9 mouse cellular contexts compared by ENCODE assay signal in genomic region chr7:25705801-25706251, GRCm38 (mm10). TPM values are rescaled to one million over a fixed set of nuclear protein-coding genes. Genes with fewer than 3 reads are reported as not detected.
DNase-seq lines count a peak whose midpoint lies in the region; ATAC-seq lines count a peak whose summit lies in the region.
"Had no signal": no experiment of that assay in that cellular context is flagged by ENCODE, and none has a peak within 500 bp of the region (broad histone marks: within the 10 kb centered on the region; RNA-seq: fewer than 3 reads in every experiment).

No protein-coding gene starts in this region.

- no peak overlapping the region for H3K4me3 ChIP-seq in heart, embryonic 11.5 days (ENCODE audit: low read depth, low read length)
- no peak overlapping the region for H3K4me3 ChIP-seq in liver, embryonic 15.5 days (replicated peaks)
- H3K4me3 ChIP-seq in hindbrain, embryonic 10.5 days = no peak overlapping the region
- H3K4me3 ChIP-seq: embryonic facial prominence, embryonic 12.5 days had no signal

- peaks cover 56% of the 10 kb centered on the region for H3K4me1 ChIP-seq in heart, embryonic 11.5 days (ENCODE audit: control insufficient read depth, insufficient read depth, low read length)
- peaks cover 64% of the 10 kb centered on the region for H3K4me1 ChIP-seq in liver, embryonic 15.5 days (replicated peaks)
- H3K4me1 ChIP-seq in hindbrain, embryonic 10.5 days (replicated peaks) = peaks cover 48% of the 10 kb centered on the region

- no peaks in the 10 kb centered on the region; the same call in 1 of the 2 replicates for H3K36me3 ChIP-seq in heart, embryonic 11.5 days (ENCODE audit: control insufficient read depth, insufficient read depth, low read length)
- H3K36me3 ChIP-seq in liver, embryonic 15.5 days (replicated peaks) = peaks cover 49% of the 10 kb centered on the region
- H3K36me3 ChIP-seq in hindbrain, embryonic 10.5 days = no peaks in the 10 kb centered on the region
- H3K36me3 ChIP-seq: embryonic facial prominence, embryonic 12.5 days had no signal

- H3K27me3 ChIP-seq in heart, embryonic 11.5 days (ENCODE audit: control insufficient read depth, insufficient read depth, low read length) = no peaks in the 10 kb centered on the region
- no peaks in the 10 kb centered on the region for H3K27me3 ChIP-seq in liver, embryonic 15.5 days
- H3K27me3 ChIP-seq in hindbrain, embryonic 10.5 days (ENCODE audit: insufficient read depth, poor library complexity, severe bottlenecking) = peaks cover 25% of the 10 kb centered on the region

- WGBS in heart, embryonic 11.5 days (ENCODE audit: insufficient replicate concordance) = 59% methylated on average over 6 of the region's 6 CpGs
- 63% methylated on average over 6 of the region's 6 CpGs for WGBS in liver, embryonic 15.5 days (ENCODE audit: insufficient replicate concordance)
- WGBS in hindbrain, embryonic 10.5 days = 67% methylated on average over 6 of the region's 6 CpGs

- ATAC-seq in heart, embryonic 11.5 days (replicated peaks; ENCODE audit: insufficient number of reproducible peaks, low FRiP score, low TSS enrichment) = no peak
- ATAC-seq in liver, embryonic 15.5 days (ENCODE audit: insufficient read depth) = no peak
- no peak for ATAC-seq in erythroblast, adult 5-6 weeks (replicated peaks; ENCODE audit: low FRiP score, poor library complexity, severe bottlenecking)

- H3K9ac ChIP-seq in heart, embryonic 11.5 days (ENCODE audit: low read depth, low read length) = no peak overlapping the region
- H3K9ac ChIP-seq in liver, embryonic 15.5 days = no peak overlapping the region
- H3K9ac ChIP-seq: embryonic facial prominence, embryonic 12.5 days had no signal

- H3K9me3 ChIP-seq in heart, embryonic 11.5 days (replicated peaks; ENCODE audit: control insufficient read depth, low read length) = peaks cover 3% of the 10 kb centered on the region; the same call in 1 of the 2 replicates
- H3K9me3 ChIP-seq in liver, embryonic 15.5 days (replicated peaks) = no peaks in the 10 kb centered on the region; the same call in 1 of the 2 replicates
- peaks cover 10% of the 10 kb centered on the region for H3K9me3 ChIP-seq in hindbrain, embryonic 10.5 days

- no peak overlapping the region for H3K4me2 ChIP-seq in heart, embryonic 11.5 days
- no peak overlapping the region for H3K4me2 ChIP-seq in liver, embryonic 15.5 days
- H3K4me2 ChIP-seq: embryonic facial prominence, embryonic 12.5 days had no signal

- H3K27ac ChIP-seq in heart, embryonic 11.5 days (ENCODE audit: low read depth, low read length) = peak overlapping the region; percentile 50; the same call in 1 of the 2 replicates
- peak overlapping the region; percentile 56 for H3K27ac ChIP-seq in liver, embryonic 15.5 days (replicated peaks)
- no peak overlapping the region for H3K27ac ChIP-seq in hindbrain, embryonic 10.5 days
- H3K27ac ChIP-seq: embryonic facial prominence, embryonic 12.5 days had no signal

- peak; percentile 65 to 79 for DNase-seq in cerebellum, postnatal 25 days
- no peak for DNase-seq in cerebellum, adult 9-10 months
- peak; percentile 65 for DNase-seq in 3T3-L1 (ENCODE audit: low read depth, low spot score)
- no peak for DNase-seq in hindbrain, embryonic 10.5 days (ENCODE audit: low spot score)
- no peak for DNase-seq in thymus, postnatal 0 days (ENCODE audit: low spot score)

RNA-seq across cellular contexts. Expression of gene Ccdc97, which starts 13.1 kb away (rescaled TPM):
- 25.5 and 25.6 TPM in 2 replicates for polyA plus RNA-seq in heart, embryonic 11.5 days (2014; fragmentation: Nextera tagmentation; extraction: Ambion mirVana)
- polyA plus RNA-seq in liver, embryonic 15.5 days (2015; fragmentation: Nextera tagmentation; extraction: Ambion mirVana) = 9.7 and 10.6 TPM in 2 replicates
- total RNA-seq in erythroblast, adult 5-6 weeks (2015; ENCODE audit: low replicate concordance) = 19.0 and 22.3 TPM in 2 replicates
- total RNA-seq in erythroblast, adult 5-6 weeks (2017; ENCODE audit: low replicate concordance) = 14.7 and 17.7 TPM in 2 replicates
- 32.4 and 44.0 TPM in 2 replicates for polyA plus RNA-seq in hindbrain, embryonic 10.5 days (2016; fragmentation: Nextera tagmentation; extraction: Ambion mirVana)
- 16.2 and 22.4 TPM in 2 replicates for polyA plus RNA-seq in thymus, postnatal 0 days (2015; fragmentation: Nextera tagmentation; extraction: Ambion mirVana)

RNA-seq across cellular contexts. Expression of gene Tgfb1, which starts 19.0 kb away (rescaled TPM):
- 3.5 and 3.6 TPM in 2 replicates for polyA plus RNA-seq in heart, embryonic 11.5 days (2014; fragmentation: Nextera tagmentation; extraction: Ambion mirVana)
- polyA plus RNA-seq in liver, embryonic 15.5 days (2015; fragmentation: Nextera tagmentation; extraction: Ambion mirVana) = 5.0 and 6.0 TPM in 2 replicates
- 64.9 and 68.1 TPM in 2 replicates for total RNA-seq in erythroblast, adult 5-6 weeks (2015; ENCODE audit: low replicate concordance)
- total RNA-seq in erythroblast, adult 5-6 weeks (2017; ENCODE audit: low replicate concordance) = 11.2 and 12.0 TPM in 2 replicates
- polyA plus RNA-seq in hindbrain, embryonic 10.5 days (2016; fragmentation: Nextera tagmentation; extraction: Ambion mirVana) = 0.81 and 2.1 TPM in 2 replicates
- polyA plus RNA-seq in thymus, postnatal 0 days (2015; fragmentation: Nextera tagmentation; extraction: Ambion mirVana) = 8.5 and 11.6 TPM in 2 replicates

RNA-seq across cellular contexts. Expression of gene B9d2, which starts 25.2 kb away (rescaled TPM):
- 28.0 and 29.5 TPM in 2 replicates for polyA plus RNA-seq in heart, embryonic 11.5 days (2014; fragmentation: Nextera tagmentation; extraction: Ambion mirVana)
- 19.9 and 23.2 TPM in 2 replicates for polyA plus RNA-seq in liver, embryonic 15.5 days (2015; fragmentation: Nextera tagmentation; extraction: Ambion mirVana)
- 7.5 and 8.1 TPM in 2 replicates for total RNA-seq in erythroblast, adult 5-6 weeks (2015; ENCODE audit: low replicate concordance)
- total RNA-seq in erythroblast, adult 5-6 weeks (2017; ENCODE audit: low replicate concordance) = 0.60 and 5.6 TPM in 2 replicates
- polyA plus RNA-seq in hindbrain, embryonic 10.5 days (2016; fragmentation: Nextera tagmentation; extraction: Ambion mirVana) = 38.3 and 44.6 TPM in 2 replicates
- 67.9 and 68.3 TPM in 2 replicates for polyA plus RNA-seq in thymus, postnatal 0 days (2015; fragmentation: Nextera tagmentation; extraction: Ambion mirVana)

RNA-seq across cellular contexts. Expression of gene Tmem91, which starts 30.9 kb away (rescaled TPM):
- polyA plus RNA-seq in heart, embryonic 11.5 days (2014; fragmentation: Nextera tagmentation; extraction: Ambion mirVana) = 1.2 and 2.0 TPM in 2 replicates
- 0.96 and 1.0 TPM in 2 replicates for polyA plus RNA-seq in liver, embryonic 15.5 days (2015; fragmentation: Nextera tagmentation; extraction: Ambion mirVana)
- total RNA-seq in erythroblast, adult 5-6 weeks (2015; ENCODE audit: low replicate concordance) = 0.96 TPM in 1 of 2 replicates, not detected in the other
- total RNA-seq in erythroblast, adult 5-6 weeks (2017; ENCODE audit: low replicate concordance) = 0.09 TPM in 1 of 2 replicates, not detected in the other
- polyA plus RNA-seq in hindbrain, embryonic 10.5 days (2016; fragmentation: Nextera tagmentation; extraction: Ambion mirVana) = 3.1 and 3.2 TPM in 2 replicates
- 4.0 and 6.3 TPM in 2 replicates for polyA plus RNA-seq in thymus, postnatal 0 days (2015; fragmentation: Nextera tagmentation; extraction: Ambion mirVana)

RNA-seq across cellular contexts. Expression of gene Exosc5, which starts 46.9 kb away (rescaled TPM):
- polyA plus RNA-seq in heart, embryonic 11.5 days (2014; fragmentation: Nextera tagmentation; extraction: Ambion mirVana) = 40.4 and 44.8 TPM in 2 replicates
- polyA plus RNA-seq in liver, embryonic 15.5 days (2015; fragmentation: Nextera tagmentation; extraction: Ambion mirVana) = 46.1 and 50.8 TPM in 2 replicates
- 5.4 and 13.8 TPM in 2 replicates for total RNA-seq in erythroblast, adult 5-6 weeks (2015; ENCODE audit: low replicate concordance)
- 3.6 and 10.1 TPM in 2 replicates for total RNA-seq in erythroblast, adult 5-6 weeks (2017; ENCODE audit: low replicate concordance)
- polyA plus RNA-seq in hindbrain, embryonic 10.5 days (2016; fragmentation: Nextera tagmentation; extraction: Ambion mirVana) = 75.6 and 76.4 TPM in 2 replicates
- 146 and 147 TPM in 2 replicates for polyA plus RNA-seq in thymus, postnatal 0 days (2015; fragmentation: Nextera tagmentation; extraction: Ambion mirVana)

Comparison
In these comparisons a context has a peak if more than half of its experiments do, and no peak if none do; other contexts are left out.
1. DNase-seq: peak in cerebellum, postnatal 25 days (2 of 2) and 3T3-L1 (single experiment); none in cerebellum, adult 9-10 months (single experiment), hindbrain, embryonic 10.5 days (single experiment) and thymus, postnatal 0 days (single experiment).